Mouse (Mus musculus) intestine, embryonic 14.5 days (tissue): ENCODE data around the gene Pan2. TPM values are rescaled to one million over a fixed set of nuclear protein-coding genes. Genes with fewer than 3 reads are reported as not detected.

Experiments used
- ATAC-seq: fragments of 200-750 bp; cut with Nextera tagmentation; replicated peaks from 2 replicates; pipeline ENCODE4 v1.8.0; 2017; ENCODE audit warnings: low read depth, moderate number of reproducible peaks, moderate TSS enrichment, moderate library complexity; ENCODE audit not compliant: low FRiP score, low TSS enrichment
- DNase-seq: peaks from one replicate; pipeline ENCODE4 v3.0.0-alpha.2; 2018; ENCODE audit warnings: low spot score
- H3K27ac ChIP-seq: fragments of 300-500 bp; sonication (generic); 2 replicates; pipeline ENCODE4 v1.5.1; 2014; ENCODE audit warnings: low read depth, mild to moderate bottlenecking, control low read depth
- H3K27me3 ChIP-seq: fragments of 300-500 bp; sonication (generic); replicated peaks from 2 replicates; pipeline ENCODE4 v1.6.1; 2014; ENCODE audit warnings: low read length, control low read depth; ENCODE audit not compliant: control insufficient read depth, insufficient read depth
- H3K36me3 ChIP-seq: fragments of 300-500 bp; sonication (generic); 2 replicates; pipeline ENCODE4 v1.6.1; 2014; ENCODE audit warnings: low read length, control low read depth; ENCODE audit not compliant: control insufficient read depth, insufficient read depth
- H3K4me1 ChIP-seq: fragments of 300-500 bp; sonication (generic); replicated peaks from 2 replicates; pipeline ENCODE4 v1.6.1; 2014; ENCODE audit warnings: low read length, control low read depth, mixed read lengths; ENCODE audit not compliant: control insufficient read depth, insufficient read depth
- H3K4me2 ChIP-seq: fragments of 300-500 bp; sonication (generic); 2 replicates; pipeline ENCODE4 v1.6.1; 2014; ENCODE audit warnings: low read length
- H3K4me3 ChIP-seq: fragments of 300-500 bp; sonication (generic); 2 replicates; pipeline ENCODE4 v1.5.1; 2014; ENCODE audit warnings: low read depth, low read length, control low read depth, mixed read lengths
- H3K9ac ChIP-seq: fragments of 300-500 bp; sonication (generic); 2 replicates; pipeline ENCODE4 v1.6.1; 2014; ENCODE audit warnings: mild to moderate bottlenecking, low read length
- H3K9me3 ChIP-seq: fragments of 300-500 bp; sonication (generic); 2 replicates; pipeline ENCODE4 v1.6.1; 2016; ENCODE audit warnings: low read length, control low read depth; ENCODE audit not compliant: control insufficient read depth
- WGBS: fragments of 180-500 bp; shearing (Covaris S2); extraction: QIAGEN DNeasy Blood & Tissue Kit; methylation state at CpG from one replicate; pipeline ENCODE4 v1.1.7; 2014; 5-methylcytosine and 5-hydroxymethylcytosine counted together
- polyA plus RNA-seq: library from polyadenylated mRNA; unstranded; fragments of >200 nt; fragmentation: Nextera tagmentation; extraction: Ambion mirVana; gene quantifications from 2 replicates; pipeline ENCODE4 v1.2.1, GENCODE M21; 2014

The Pan2 gene
- polyA plus RNA-seq, 1 experiment from 2014 or later, result 32.7 TPM

GRCm38 (mm10) chr10:128297622-128298021 lies 5.5 kb upstream of the Pan2 start:
- Histone ChIP-seq H3K4me3 (no peak overlapping the region), H3K9me3 (no peaks in the 10 kb centered on the region), H3K27me3 (no peaks in the 10 kb centered on the region), H3K27ac (peak overlapping the region; percentile 64), H3K9ac (no peak overlapping the region), H3K36me3 (no peaks in the 10 kb centered on the region), H3K4me2 (no peak overlapping the region), H3K4me1 (peaks cover 16% of the 10 kb centered on the region)
- 55% methylated on average over 11 of the region's 11 CpGs for WGBS
- ATAC-seq (peak; percentile 56), DNase-seq (peak; percentile 70)

- H3K9me3 ChIP-seq, result no peaks in the 10 kb centered on the region
- DNase-seq, result no peak
- H3K4me2 ChIP-seq, result no peak overlapping the region
- no peak overlapping the region for H3K27ac ChIP-seq
- no peak overlapping the region for H3K9ac ChIP-seq
- H3K36me3 ChIP-seq, result no peaks in the 10 kb centered on the region
- H3K27me3 ChIP-seq, result no peaks in the 10 kb centered on the region
- H3K4me3 ChIP-seq, result no peak overlapping the region
- 63% methylated on average over 6 of the region's 6 CpGs for WGBS
- ATAC-seq, result no peak
- H3K4me1 ChIP-seq, result peaks cover 16% of the 10 kb centered on the region
Observed at GRCm38 (mm10) chr10:128298243-128298642, 4.9 kb upstream of the Pan2 start.

- no peak within 1 kb of the TSS for H3K4me2 ChIP-seq
- no peak within 1 kb of the TSS for H3K9ac ChIP-seq
- no peaks in the 10 kb centered on the region for H3K9me3 ChIP-seq
- ATAC-seq (no peak), DNase-seq (no peak)
- no peak within 1 kb of the TSS for H3K4me3 ChIP-seq
- H3K27ac ChIP-seq, result peak within 1 kb of the TSS; percentile 64
- 76% methylated on average over 11 of the region's 11 CpGs for WGBS
- no peaks in the 10 kb centered on the region for H3K36me3 ChIP-seq
- H3K4me1 ChIP-seq, result peaks cover 17% of the 10 kb centered on the region
- no peaks in the 10 kb centered on the region for H3K27me3 ChIP-seq
Observed at GRCm38 (mm10) chr10:128298702-128299171, 4.4 kb upstream of the Pan2 start, which contains the start of gene Il23a. Gene Il23a (minus strand): TSS chr10:128298752.

GRCm38 (mm10) chr10:128302357-128302756 lies 778 bp upstream of the Pan2 start:
- ATAC-seq, result no peak
- Histone ChIP-seq H3K4me1 (peaks cover 20% of the 10 kb centered on the region), H3K4me2 (peak overlapping the region; percentile 86), H3K27me3 (no peaks in the 10 kb centered on the region), H3K9me3 (no peaks in the 10 kb centered on the region), H3K36me3 (peaks cover 14% of the 10 kb centered on the region; the same call in 1 of the 2 replicates), H3K27ac (peak overlapping the region; percentile 85), H3K4me3 (peak overlapping the region; percentile 63), H3K9ac (peak overlapping the region; percentile 91)
- 34% methylated on average over 3 of the region's 3 CpGs for WGBS
- DNase-seq, result peak; percentile 51

GRCm38 (mm10) chr10:128302785-128303125 lies 380 bp upstream of the Pan2 start:
- ATAC-seq (peak; percentile 40), DNase-seq (no peak)
- Histone ChIP-seq H3K4me1 (peaks cover 16% of the 10 kb centered on the region), H3K36me3 (peaks cover 14% of the 10 kb centered on the region; the same call in 1 of the 2 replicates), H3K27ac (peak overlapping the region; percentile 85), H3K9ac (peak overlapping the region; percentile 91), H3K27me3 (no peaks in the 10 kb centered on the region), H3K4me2 (peak overlapping the region; percentile 86), H3K4me3 (peak overlapping the region; percentile 63), H3K9me3 (no peaks in the 10 kb centered on the region)
- WGBS, result under 1% methylated on average over 9 of the region's 9 CpGs

GRCm38 (mm10) chr10:128309654-128310053 lies 6.5 kb downstream of the Pan2 start:
- Histone ChIP-seq H3K4me3 (no peak overlapping the region), H3K27me3 (no peaks in the 10 kb centered on the region), H3K4me2 (no peak overlapping the region), H3K9ac (no peak overlapping the region), H3K4me1 (peaks cover 6% of the 10 kb centered on the region; the same call in 1 of the 2 replicates), H3K27ac (no peak overlapping the region), H3K36me3 (peaks cover 76% of the 10 kb centered on the region), H3K9me3 (no peaks in the 10 kb centered on the region)
- no peak for ATAC-seq
- 87% methylated on average over 7 of the region's 7 CpGs for WGBS
- DNase-seq, result no peak

GRCm38 (mm10) chr10:128310177-128310576 lies 7.0 kb downstream of the Pan2 start:
- no peaks in the 10 kb centered on the region for H3K9me3 ChIP-seq
- H3K27ac ChIP-seq, result no peak overlapping the region
- no peak overlapping the region for H3K4me3 ChIP-seq
- H3K9ac ChIP-seq, result 0 out of 2 replicates have a peak overlapping the region, but pooled peaks have one; percentile 2
- WGBS, result 52% methylated on average over 11 of the region's 11 CpGs
- peaks cover 6% of the 10 kb centered on the region; the same call in 1 of the 2 replicates for H3K4me1 ChIP-seq
- H3K27me3 ChIP-seq, result no peaks in the 10 kb centered on the region
- H3K36me3 ChIP-seq, result peaks cover 81% of the 10 kb centered on the region
- no peak overlapping the region for H3K4me2 ChIP-seq
- peak; percentile 53 for DNase-seq
- no peak for ATAC-seq

- no peak for DNase-seq
- Histone ChIP-seq H3K4me2 (no peak overlapping the region), H3K9me3 (no peaks in the 10 kb centered on the region), H3K27me3 (no peaks in the 10 kb centered on the region), H3K27ac (no peak overlapping the region), H3K4me1 (peaks cover 6% of the 10 kb centered on the region; the same call in 1 of the 2 replicates), H3K36me3 (peaks cover 85% of the 10 kb centered on the region), H3K9ac (no peak overlapping the region), H3K4me3 (no peak overlapping the region)
- ATAC-seq, result no peak
- WGBS, result 78% methylated on average over 4 of the region's 4 CpGs
Observed at GRCm38 (mm10) chr10:128310902-128311301, 7.8 kb downstream of the Pan2 start.

- H3K27ac ChIP-seq, result no peak overlapping the region
- H3K9ac ChIP-seq, result no peak overlapping the region
- no peak for DNase-seq
- H3K4me1 ChIP-seq, result no peaks in the 10 kb centered on the region
- H3K36me3 ChIP-seq, result peaks cover 93% of the 10 kb centered on the region
- no peak for ATAC-seq
- H3K4me3 ChIP-seq, result no peak overlapping the region
- H3K9me3 ChIP-seq, result no peaks in the 10 kb centered on the region
- no peaks in the 10 kb centered on the region for H3K27me3 ChIP-seq
- WGBS, result 96% methylated on average over 8 of the region's 8 CpGs
- no peak overlapping the region for H3K4me2 ChIP-seq
Observed at GRCm38 (mm10) chr10:128315578-128315977, 12.4 kb downstream of the Pan2 start.
